Mouse (Mus musculus) limb, embryonic 13.5 days (tissue): ENCODE measurements around the gene Kpna2. TPM values are rescaled to one million over a fixed set of nuclear protein-coding genes. Genes with fewer than 3 reads are reported as not detected.
"Not testable (repeated sequence)": the region's sequence is repeated elsewhere in the genome, so short reads cannot be mapped to it uniquely, and the experiment has no call there.

Experiments used
- ATAC-seq: fragments of 200-750 bp; cut with Nextera tagmentation; 2 replicates; pipeline ENCODE4 v1.8.0; 2017; ENCODE audit warnings: low read depth, moderate number of reproducible peaks, moderate TSS enrichment; ENCODE audit not compliant: low FRiP score
- H3K27ac ChIP-seq: fragments of 300-500 bp; sonication (generic); 2 replicates; pipeline ENCODE4 v1.5.1; 2015; ENCODE audit warnings: inconsistent platforms, mild to moderate bottlenecking, moderate library complexity
- H3K27me3 ChIP-seq: fragments of 300-500 bp; sonication (generic); 2 replicates; pipeline ENCODE4 v1.6.1; 2015; ENCODE audit warnings: mild to moderate bottlenecking, inconsistent platforms
- H3K36me3 ChIP-seq: fragments of 300-500 bp; sonication (generic); 2 replicates; pipeline ENCODE4 v1.6.1; 2015; ENCODE audit warnings: inconsistent platforms, mild to moderate bottlenecking, moderate library complexity
- H3K4me1 ChIP-seq: fragments of 300-500 bp; sonication (generic); 2 replicates; pipeline ENCODE4 v1.6.1; 2015; ENCODE audit warnings: inconsistent platforms
- H3K4me2 ChIP-seq: fragments of 300-500 bp; sonication (generic); replicated peaks from 2 replicates; pipeline ENCODE4 v1.6.1; 2015; ENCODE audit warnings: inconsistent platforms, mild to moderate bottlenecking, moderate library complexity
- H3K4me3 ChIP-seq: fragments of 300-500 bp; sonication (generic); 2 replicates; pipeline ENCODE4 v1.5.1; 2015; ENCODE audit warnings: moderate library complexity, mild to moderate bottlenecking, inconsistent platforms
- H3K9ac ChIP-seq: fragments of 300-500 bp; sonication (generic); 2 replicates; pipeline ENCODE4 v1.6.1; 2015; ENCODE audit warnings: mild to moderate bottlenecking, inconsistent platforms
- H3K9me3 ChIP-seq: fragments of 300-500 bp; sonication (generic); 2 replicates; pipeline ENCODE4 v1.6.1; 2016; ENCODE audit warnings: inconsistent platforms
- WGBS: fragments of 180-500 bp; shearing (Covaris S2); methylation state at CpG from one replicate; pipeline ENCODE4 v1.1.7; 2015; 5-methylcytosine and 5-hydroxymethylcytosine counted together
- polyA plus RNA-seq: library from polyadenylated mRNA; unstranded; fragments of >200 nt; fragmentation: Nextera tagmentation; extraction: Ambion mirVana; gene quantifications from 2 replicates; pipeline ENCODE4 v1.2.1, GENCODE M21; 2015

Gene Kpna2
- polyA plus RNA-seq, 1 experiment from 2014 or later, result 389 TPM

- peaks cover 34% of the 10 kb centered on the region for H3K27me3 ChIP-seq
- 4% methylated on average over 29 of the region's 29 CpGs for WGBS
These were observed 28.9 kb upstream of the Kpna2 start for GRCm38 (mm10) chr11:107028275-107028618.

GRCm38 (mm10) chr11:107027431-107028274 lies 28.3 kb upstream of the Kpna2 start:
- peak overlapping the region; percentile 93 for H3K4me2 ChIP-seq
- peak overlapping the region; percentile 75 for H3K9ac ChIP-seq
- no peaks in the 10 kb centered on the region for H3K36me3 ChIP-seq
- peak overlapping the region; percentile 66 for H3K4me3 ChIP-seq
- H3K4me1 ChIP-seq, result peaks cover 31% of the 10 kb centered on the region
- under 1% methylated on average over 107 of the region's 107 CpGs for WGBS
- H3K27me3 ChIP-seq, result peaks cover 34% of the 10 kb centered on the region
- no peaks in the 10 kb centered on the region for H3K9me3 ChIP-seq
- peak; percentile 86 for ATAC-seq
- H3K27ac ChIP-seq, result peak overlapping the region; percentile 65

More at GRCm38 (mm10) chr11:107028275-107028618, 28.9 kb upstream of the Kpna2 start:
- peak overlapping the region; percentile 75 for H3K9ac ChIP-seq
- H3K4me1 ChIP-seq, result peaks cover 31% of the 10 kb centered on the region
- H3K4me3 ChIP-seq, result peak overlapping the region; percentile 66
- no peaks in the 10 kb centered on the region for H3K9me3 ChIP-seq
- H3K27ac ChIP-seq, result peak overlapping the region; percentile 65
- no peaks in the 10 kb centered on the region for H3K36me3 ChIP-seq
- peak overlapping the region; percentile 93 for H3K4me2 ChIP-seq
- ATAC-seq, result no peak

GRCm38 (mm10) chr11:107026554-107027430 lies 27.5 kb upstream of the Kpna2 start:
- Histone ChIP-seq H3K4me3 (peak overlapping the region; percentile 66), H3K36me3 (no peaks in the 10 kb centered on the region), H3K9me3 (no peaks in the 10 kb centered on the region), H3K9ac (no peak overlapping the region), H3K4me1 (peaks cover 31% of the 10 kb centered on the region), H3K27ac (no peak overlapping the region), H3K27me3 (peaks cover 34% of the 10 kb centered on the region), H3K4me2 (peak overlapping the region; percentile 93)
- no peak for ATAC-seq
- 9% methylated on average over 12 of the region's 12 CpGs for WGBS

GRCm38 (mm10) chr11:107025411-107026321 lies 26.3 kb upstream of the Kpna2 start, which contains the start of gene 1810010H24Rik:
Gene 1810010H24Rik (plus strand): TSS chr11:107025681.
- WGBS, result under 1% methylated on average over 45 of the region's 45 CpGs
- peak within 1 kb of the TSS; percentile 93 for H3K4me2 ChIP-seq
- peak within 1 kb of the TSS; percentile 51 for H3K4me3 ChIP-seq
- H3K4me1 ChIP-seq, result peaks cover 31% of the 10 kb centered on the region
- H3K27me3 ChIP-seq, result peaks cover 32% of the 10 kb centered on the region
- H3K27ac ChIP-seq, result no peak within 1 kb of the TSS
- no peak for ATAC-seq
- no peaks in the 10 kb centered on the region for H3K9me3 ChIP-seq
- no peaks in the 10 kb centered on the region for H3K36me3 ChIP-seq
- peak within 1 kb of the TSS; percentile 67 for H3K9ac ChIP-seq

GRCm38 (mm10) chr11:107024406-107024805 lies 25.1 kb upstream of the Kpna2 start:
- Histone ChIP-seq H3K4me3 (peak overlapping the region; percentile 51; the same call in 1 of the 2 replicates), H3K27me3 (peaks cover 30% of the 10 kb centered on the region), H3K4me1 (peaks cover 31% of the 10 kb centered on the region), H3K4me2 (peak overlapping the region; percentile 93), H3K36me3 (no peaks in the 10 kb centered on the region), H3K9ac (0 out of 2 replicates have a peak overlapping the region, but pooled peaks have one; percentile 26), H3K27ac (no peak overlapping the region), H3K9me3 (no peaks in the 10 kb centered on the region)
- 54% methylated on average over 4 of the region's 4 CpGs for WGBS
- ATAC-seq, result no peak

- Histone ChIP-seq H3K4me1 (peaks cover 24% of the 10 kb centered on the region), H3K9ac (no peak overlapping the region), H3K4me2 (no peak overlapping the region), H3K27me3 (peaks cover 29% of the 10 kb centered on the region), H3K36me3 (no peaks in the 10 kb centered on the region), H3K27ac (no peak overlapping the region), H3K4me3 (no peak overlapping the region), H3K9me3 (no peaks in the 10 kb centered on the region)
- ATAC-seq, result no peak
- 83% methylated on average over 13 of the region's 13 CpGs for WGBS
These were observed 22.8 kb upstream of the Kpna2 start for GRCm38 (mm10) chr11:107022050-107022683.

GRCm38 (mm10) chr11:107019722-107020121 lies 20.4 kb upstream of the Kpna2 start:
- 89% methylated on average over 5 of the region's 5 CpGs for WGBS

GRCm38 (mm10) chr11:107019318-107019717 lies 20.0 kb upstream of the Kpna2 start:
- H3K27ac ChIP-seq, result no peak overlapping the region
- no peak overlapping the region for H3K4me2 ChIP-seq
- no peak overlapping the region for H3K9ac ChIP-seq
- 0 out of 2 replicates have a peak, but pooled peaks cover 5% of the 10 kb centered on the region for H3K27me3 ChIP-seq
- no peaks in the 10 kb centered on the region for H3K36me3 ChIP-seq
- no peaks in the 10 kb centered on the region for H3K9me3 ChIP-seq
- 77% methylated on average over 4 of the region's 4 CpGs for WGBS
- no peak for ATAC-seq
- H3K4me1 ChIP-seq, result peaks cover under 1% of the 10 kb centered on the region; the same call in 1 of the 2 replicates
- no peak overlapping the region for H3K4me3 ChIP-seq

More at GRCm38 (mm10) chr11:107019722-107020121, 20.4 kb upstream of the Kpna2 start:
- H3K9ac ChIP-seq, H3K4me3 ChIP-seq, H3K9me3 ChIP-seq, H3K4me2 ChIP-seq, H3K36me3 ChIP-seq, H3K27ac ChIP-seq, ATAC-seq, H3K4me1 ChIP-seq, H3K27me3 ChIP-seq: not testable (repeated sequence)

- no peak for ATAC-seq
These were observed 19.3 kb upstream of the Kpna2 start for GRCm38 (mm10) chr11:107018606-107019005.

GRCm38 (mm10) chr11:107017339-107017886 lies 18.1 kb upstream of the Kpna2 start:
- Histone ChIP-seq H3K27ac (no peak overlapping the region), H3K4me1 (no peaks in the 10 kb centered on the region), H3K9me3 (no peaks in the 10 kb centered on the region), H3K36me3 (no peaks in the 10 kb centered on the region), H3K9ac (no peak overlapping the region), H3K4me3 (no peak overlapping the region), H3K4me2 (no peak overlapping the region), H3K27me3 (no peaks in the 10 kb centered on the region)
- ATAC-seq, result no peak
- 49% methylated on average over 6 of the region's 6 CpGs for WGBS

More at GRCm38 (mm10) chr11:107018606-107019005, 19.3 kb upstream of the Kpna2 start:
- Histone ChIP-seq H3K4me2 (no peak overlapping the region), H3K4me1 (no peaks in the 10 kb centered on the region), H3K27ac (no peak overlapping the region), H3K36me3 (no peaks in the 10 kb centered on the region), H3K27me3 (no peaks in the 10 kb centered on the region), H3K9ac (no peak overlapping the region), H3K4me3 (no peak overlapping the region), H3K9me3 (no peaks in the 10 kb centered on the region)
- 29% methylated on average over 8 of the region's 8 CpGs for WGBS
